Mouse (Mus musculus): Measurements from ENCODE around the gene Rad1. TPM values are rescaled to one million over a fixed set of nuclear protein-coding genes. Genes with fewer than 3 reads are reported as not detected.

Gene Rad1
- polyA plus RNA-seq, 1 experiment, result 16.0 TPM

- 88% methylated on average over 5 of the region's 5 CpGs for WGBS
- no peaks in the 10 kb centered on the region for H3K36me3 ChIP-seq (ENCODE audit: control insufficient read depth, insufficient read depth, low read length)
- H3K4me3 ChIP-seq (ENCODE audit: control insufficient read depth, insufficient read depth, low read length), result no peak overlapping the region
- DNase-seq, result no peak
- H3K27ac ChIP-seq (ENCODE audit: control insufficient read depth, insufficient read depth, low read length), result no peak overlapping the region
- no peaks in the 10 kb centered on the region for H3K27me3 ChIP-seq (ENCODE audit: control insufficient read depth, insufficient read depth, low read length)
- no peaks in the 10 kb centered on the region for H3K4me1 ChIP-seq (replicated peaks; ENCODE audit: control insufficient read depth, insufficient read depth, low read length)
- TF ChIP-seq POLR2A (IDR thresholded peaks at IDR 0.05; ENCODE audit: control insufficient read depth, extremely low read depth, insufficient read depth, low read length, poor library complexity) (no peak), CTCF (IDR thresholded peaks at IDR 0.05; ENCODE audit: borderline replicate concordance, control insufficient read depth, extremely low read depth, insufficient read depth, low read length, poor library complexity) (no peak)
Observed at GRCm38 (mm10) chr15:10534591-10534990, 48.8 kb downstream of the Rad1 start.

- Histone ChIP-seq H3K4me3 (ENCODE audit: control insufficient read depth, insufficient read depth, low read length) (no peak overlapping the region), H3K27ac (ENCODE audit: control insufficient read depth, insufficient read depth, low read length) (no peak overlapping the region), H3K27me3 (ENCODE audit: control insufficient read depth, insufficient read depth, low read length) (no peaks in the 10 kb centered on the region), H3K36me3 (ENCODE audit: control insufficient read depth, insufficient read depth, low read length) (no peaks in the 10 kb centered on the region), H3K4me1 (replicated peaks; ENCODE audit: control insufficient read depth, insufficient read depth, low read length) (no peaks in the 10 kb centered on the region)
- TF ChIP-seq CTCF (IDR thresholded peaks at IDR 0.05; ENCODE audit: borderline replicate concordance, control insufficient read depth, extremely low read depth, insufficient read depth, low read length, poor library complexity) (no peak), POLR2A (IDR thresholded peaks at IDR 0.05; ENCODE audit: control insufficient read depth, extremely low read depth, insufficient read depth, low read length, poor library complexity) (no peak)
- no peak for DNase-seq
- 93% methylated on average over 7 of the region's 7 CpGs for WGBS
Observed at GRCm38 (mm10) chr15:10535969-10536368, 50.2 kb downstream of the Rad1 start.

- Histone ChIP-seq H3K27ac (ENCODE audit: control insufficient read depth, insufficient read depth, low read length) (no peak overlapping the region), H3K36me3 (ENCODE audit: control insufficient read depth, insufficient read depth, low read length) (no peaks in the 10 kb centered on the region), H3K4me3 (ENCODE audit: control insufficient read depth, insufficient read depth, low read length) (no peak overlapping the region), H3K4me1 (replicated peaks; ENCODE audit: control insufficient read depth, insufficient read depth, low read length) (no peaks in the 10 kb centered on the region), H3K27me3 (ENCODE audit: control insufficient read depth, insufficient read depth, low read length) (no peaks in the 10 kb centered on the region)
- WGBS, result 88% methylated on average over 16 of the region's 16 CpGs
- DNase-seq, result no peak
- TF ChIP-seq POLR2A (IDR thresholded peaks at IDR 0.05; ENCODE audit: control insufficient read depth, extremely low read depth, insufficient read depth, low read length, poor library complexity) (no peak), CTCF (IDR thresholded peaks at IDR 0.05; ENCODE audit: borderline replicate concordance, control insufficient read depth, extremely low read depth, insufficient read depth, low read length, poor library complexity) (no peak)
Observed at GRCm38 (mm10) chr15:10540271-10541088, 54.7 kb downstream of the Rad1 start.

Other genes starting within 250 kb of the Rad1 start
- gene Gm21973, start 160.6 kb upstream of the Rad1 start, polyA plus RNA-seq (2012; rRNA removed), result not detected in 2 replicates
- not detected in 2 replicates for gene Agxt2, start 127.5 kb upstream of the Rad1 start, polyA plus RNA-seq (2012; rRNA removed)
- gene Dnajc21, start 15.5 kb upstream of the Rad1 start, polyA plus RNA-seq (2012; rRNA removed), result 1.5 and 1.8 TPM in 2 replicates
- gene Brix1, start 71 bp upstream of the Rad1 start, polyA plus RNA-seq (2012; rRNA removed), result 1.7 and 2.4 TPM in 2 replicates
- not detected in 2 replicates for gene Ttc23l, start 72.7 kb downstream of the Rad1 start, polyA plus RNA-seq (2012; rRNA removed)
- gene Rai14, start 228.6 kb downstream of the Rad1 start, polyA plus RNA-seq (2012; rRNA removed), result 1.3 and 1.6 TPM in 2 replicates

All from thymus, adult 2 months (tissue).